Mouse (Mus musculus): ENCODE results near the gene Abcc9. TPM values are rescaled to one million over a fixed set of nuclear protein-coding genes. Genes with fewer than 3 reads are reported as not detected.
A peak's percentile ranks its signal among the peaks of the same experiment; 100 is the strongest.

The Abcc9 gene
- total RNA-seq (2018; cell fraction: chromatin; rRNA removed) = under 1 TPM in 1 of 26 experiments, not detected in 25; 0.32 TPM
- total RNA-seq (2018; cell fraction: cytosol; rRNA removed) = not detected
- not detected for total RNA-seq (2018; cell fraction: nucleus; rRNA removed)
- polyA plus RNA-seq (2018) = not detected in 3 replicates

DNA sequence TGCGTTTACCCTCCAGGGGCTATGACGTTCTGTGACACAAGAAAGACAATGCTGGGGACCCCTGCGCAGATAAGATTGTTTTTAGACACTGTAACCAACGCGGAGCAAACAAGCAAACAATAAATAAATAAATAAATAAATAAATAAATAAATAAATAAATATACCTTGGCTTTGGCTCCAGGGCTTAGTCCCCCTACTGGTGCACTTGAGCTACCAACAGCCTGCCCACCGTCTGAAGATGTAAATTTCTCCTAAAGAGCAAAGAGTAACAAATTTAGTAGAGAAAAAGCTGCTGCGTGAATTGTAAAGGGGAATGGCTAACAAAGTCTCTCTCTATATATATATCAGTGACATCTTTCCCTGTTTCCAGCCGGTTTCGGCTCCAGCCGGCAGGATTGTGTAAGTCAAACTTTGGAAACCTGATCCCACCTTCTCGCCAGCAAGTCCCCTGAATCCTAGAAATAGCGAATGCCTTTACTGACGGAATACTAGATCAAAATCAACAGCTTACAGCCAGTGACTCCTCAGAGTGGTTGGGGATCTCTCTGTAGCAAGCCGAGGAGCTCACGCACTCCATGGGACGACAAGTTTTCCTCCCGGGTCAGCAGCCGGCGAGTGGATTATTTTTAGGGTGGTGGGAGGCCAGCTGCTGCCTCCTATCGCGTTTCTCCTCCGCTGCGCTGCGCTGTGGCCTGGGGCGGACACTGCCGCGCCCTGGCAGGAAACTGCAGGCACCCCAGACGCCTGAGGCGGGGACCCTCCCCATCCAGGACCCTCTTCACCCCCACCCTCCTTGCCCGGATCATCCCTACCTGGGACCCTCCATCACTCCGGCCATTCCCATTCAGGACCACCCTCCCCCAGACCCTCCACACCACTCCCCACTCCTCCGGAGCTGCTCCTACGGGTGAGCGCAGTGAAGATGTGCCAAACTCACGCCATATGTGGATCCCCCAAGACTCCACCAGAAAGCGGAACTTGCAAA is at the start of gene Abcc9:
Gene Abcc9 (minus strand): TSS at position 664 of the 986 bp plus-strand sequence.
- no peaks in the 10 kb centered on the region for H3K79me2 ChIP-seq (ENCODE audit: inconsistent target)
- no peaks in the 10 kb centered on the region for H3K36me3 ChIP-seq (ENCODE audit: inconsistent target)
- 15% methylated on average over 36 of the region's 36 CpGs for WGBS (ENCODE audit: missing documents)
- H3K4me3 ChIP-seq (ENCODE audit: inconsistent target) = no peak within 1 kb of the TSS
- H3K27ac ChIP-seq = no peak within 1 kb of the TSS

DNA sequence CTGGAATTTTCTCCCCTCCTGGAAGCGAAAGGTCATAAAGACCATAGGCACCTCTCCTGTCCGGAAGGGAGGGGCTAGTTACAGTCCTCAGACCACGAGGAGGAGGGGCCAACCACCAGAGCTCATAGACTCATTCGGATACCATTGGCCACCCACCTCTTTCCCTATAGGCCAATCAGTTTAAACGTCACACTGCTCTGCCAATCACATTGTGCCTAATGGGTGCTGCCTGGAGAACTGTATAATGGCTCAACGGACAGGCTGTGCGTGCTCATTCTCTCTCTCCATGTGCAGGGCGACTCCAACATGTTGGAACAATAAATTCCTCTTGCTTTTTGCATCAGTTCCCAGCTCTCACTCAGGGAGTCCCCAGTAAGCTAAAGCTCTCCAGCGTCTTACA is 49.2 kb upstream of the Abcc9 start:
- WGBS (ENCODE audit: missing documents) = 86% methylated on average over 9 of the region's 9 CpGs
- no peak overlapping the region for H3K27ac ChIP-seq
- H3K79me2 ChIP-seq (ENCODE audit: inconsistent target) = no peaks in the 10 kb centered on the region
- no peak overlapping the region for H3K4me3 ChIP-seq (ENCODE audit: inconsistent target)
- H3K36me3 ChIP-seq (ENCODE audit: inconsistent target) = no peaks in the 10 kb centered on the region

GRCm38 (mm10) chr6:142748057-142748708 is 46.1 kb upstream of the Abcc9 start:
- WGBS (ENCODE audit: missing documents) = 46% methylated on average over 7 of the region's 8 CpGs
- Histone ChIP-seq H3K36me3 (ENCODE audit: inconsistent target) (no peaks in the 10 kb centered on the region), H3K4me3 (ENCODE audit: inconsistent target) (no peak overlapping the region), H3K27ac (peak overlapping the region; percentile 86), H3K79me2 (ENCODE audit: inconsistent target) (no peaks in the 10 kb centered on the region)

- Histone ChIP-seq H3K27ac (peak overlapping the region; percentile 86), H3K79me2 (ENCODE audit: inconsistent target) (no peaks in the 10 kb centered on the region), H3K36me3 (ENCODE audit: inconsistent target) (no peaks in the 10 kb centered on the region), H3K4me3 (ENCODE audit: inconsistent target) (no peak overlapping the region)
- no CpG with 5 or more reads among the region's 2 CpGs for WGBS (ENCODE audit: missing documents)
Observed at GRCm38 (mm10) chr6:142747165-142747564, 45.0 kb upstream of the Abcc9 start.

DNA sequence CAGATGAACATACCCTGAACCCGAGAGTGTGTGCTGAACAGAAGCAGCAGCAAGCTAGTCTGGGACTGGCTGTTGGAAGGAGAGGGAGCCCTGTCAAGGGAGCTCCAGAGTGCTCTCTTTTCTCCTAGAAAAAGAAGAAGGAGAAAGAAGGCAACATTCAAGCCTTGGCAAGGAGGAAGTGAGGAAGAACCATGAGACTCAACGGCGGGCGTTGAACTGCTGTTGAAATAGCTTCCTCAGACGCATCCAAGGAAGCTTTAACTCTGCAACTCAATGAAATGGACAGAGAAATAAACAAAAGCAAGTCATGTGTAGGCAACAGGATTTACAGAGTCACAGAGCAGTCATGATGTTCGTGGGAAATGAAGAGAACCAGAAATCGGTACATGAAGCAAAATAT is 44.6 kb upstream of the Abcc9 start:
- WGBS (ENCODE audit: missing documents) = 14% methylated on average over 7 of the region's 7 CpGs
- no peaks in the 10 kb centered on the region for H3K79me2 ChIP-seq (ENCODE audit: inconsistent target)
- peak overlapping the region; percentile 86 for H3K27ac ChIP-seq
- no peaks in the 10 kb centered on the region for H3K36me3 ChIP-seq (ENCODE audit: inconsistent target)
- no peak overlapping the region for H3K4me3 ChIP-seq (ENCODE audit: inconsistent target)

DNA sequence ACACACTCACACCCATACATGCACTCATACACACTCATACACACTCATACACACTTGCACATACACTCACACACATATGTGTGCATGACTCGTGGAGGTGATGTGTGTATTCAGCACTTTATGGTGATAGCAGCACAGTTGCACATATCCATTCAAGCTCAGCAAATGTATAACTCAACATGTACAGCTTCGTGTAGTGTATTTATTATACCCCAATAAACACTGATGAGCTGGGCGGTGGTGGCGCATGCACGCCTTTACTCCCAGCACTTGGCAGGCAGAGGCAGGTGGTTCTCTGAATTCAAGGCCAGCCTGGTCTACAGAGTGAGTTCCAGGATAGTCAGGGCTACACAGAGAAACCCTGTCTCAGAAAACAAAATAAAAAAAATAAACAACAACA is 43.4 kb upstream of the Abcc9 start:
- H3K79me2 ChIP-seq (ENCODE audit: inconsistent target) = no peaks in the 10 kb centered on the region

GRCm38 (mm10) chr6:142743193-142743592 is 41.1 kb upstream of the Abcc9 start:
- H3K79me2 ChIP-seq (ENCODE audit: inconsistent target) = no peaks in the 10 kb centered on the region
- WGBS (ENCODE audit: missing documents) = 93% methylated on average over 4 of the region's 4 CpGs
- H3K36me3 ChIP-seq (ENCODE audit: inconsistent target) = no peaks in the 10 kb centered on the region
- no peak overlapping the region for H3K4me3 ChIP-seq (ENCODE audit: inconsistent target)
- no peak overlapping the region for H3K27ac ChIP-seq

More for the DNA sequence above, 43.4 kb upstream of the Abcc9 start:
- no peak overlapping the region for H3K27ac ChIP-seq
- no peaks in the 10 kb centered on the region for H3K36me3 ChIP-seq (ENCODE audit: inconsistent target)
- 97% methylated on average over 5 of the region's 5 CpGs for WGBS (ENCODE audit: missing documents)
- no peak overlapping the region for H3K4me3 ChIP-seq (ENCODE audit: inconsistent target)

GRCm38 (mm10) chr6:142741763-142742162 is 39.6 kb upstream of the Abcc9 start:
- Histone ChIP-seq H3K27ac (no peak overlapping the region), H3K36me3 (ENCODE audit: inconsistent target) (no peaks in the 10 kb centered on the region), H3K79me2 (ENCODE audit: inconsistent target) (no peaks in the 10 kb centered on the region), H3K4me3 (ENCODE audit: inconsistent target) (no peak overlapping the region)
- WGBS (ENCODE audit: missing documents) = 98% methylated on average over 6 of the region's 6 CpGs

GRCm38 (mm10) chr6:142738637-142739036 is 36.5 kb upstream of the Abcc9 start:
- H3K27ac ChIP-seq = no peak overlapping the region
- H3K4me3 ChIP-seq (ENCODE audit: inconsistent target) = no peak overlapping the region
- H3K79me2 ChIP-seq (ENCODE audit: inconsistent target) = no peaks in the 10 kb centered on the region
- no peaks in the 10 kb centered on the region for H3K36me3 ChIP-seq (ENCODE audit: inconsistent target)
- 84% methylated on average over 6 of the region's 6 CpGs for WGBS (ENCODE audit: missing documents)

GRCm38 (mm10) chr6:142738225-142738624 is 36.1 kb upstream of the Abcc9 start:
- no peak overlapping the region for H3K4me3 ChIP-seq (ENCODE audit: inconsistent target)
- H3K27ac ChIP-seq = no peak overlapping the region
- H3K79me2 ChIP-seq (ENCODE audit: inconsistent target) = no peaks in the 10 kb centered on the region
- 86% methylated on average over 2 of the region's 2 CpGs for WGBS (ENCODE audit: missing documents)
- H3K36me3 ChIP-seq (ENCODE audit: inconsistent target) = no peaks in the 10 kb centered on the region

- WGBS (ENCODE audit: missing documents) = 50% methylated on average over 8 of the region's 8 CpGs
Observed at GRCm38 (mm10) chr6:142735302-142736005, 33.3 kb upstream of the Abcc9 start.

GRCm38 (mm10) chr6:142732567-142733290 is 30.6 kb upstream of the Abcc9 start:
- H3K4me3 ChIP-seq (ENCODE audit: inconsistent target) = no peak overlapping the region
- no peaks in the 10 kb centered on the region for H3K36me3 ChIP-seq (ENCODE audit: inconsistent target)
- no peak overlapping the region for H3K27ac ChIP-seq
- H3K79me2 ChIP-seq (ENCODE audit: inconsistent target) = no peaks in the 10 kb centered on the region
- WGBS (ENCODE audit: missing documents) = 82% methylated on average over 14 of the region's 14 CpGs

More at GRCm38 (mm10) chr6:142735302-142736005, 33.3 kb upstream of the Abcc9 start:
- H3K27ac ChIP-seq = no peak overlapping the region
- H3K79me2 ChIP-seq (ENCODE audit: inconsistent target) = no peaks in the 10 kb centered on the region
- H3K4me3 ChIP-seq (ENCODE audit: inconsistent target) = no peak overlapping the region
- no peaks in the 10 kb centered on the region for H3K36me3 ChIP-seq (ENCODE audit: inconsistent target)

DNA sequence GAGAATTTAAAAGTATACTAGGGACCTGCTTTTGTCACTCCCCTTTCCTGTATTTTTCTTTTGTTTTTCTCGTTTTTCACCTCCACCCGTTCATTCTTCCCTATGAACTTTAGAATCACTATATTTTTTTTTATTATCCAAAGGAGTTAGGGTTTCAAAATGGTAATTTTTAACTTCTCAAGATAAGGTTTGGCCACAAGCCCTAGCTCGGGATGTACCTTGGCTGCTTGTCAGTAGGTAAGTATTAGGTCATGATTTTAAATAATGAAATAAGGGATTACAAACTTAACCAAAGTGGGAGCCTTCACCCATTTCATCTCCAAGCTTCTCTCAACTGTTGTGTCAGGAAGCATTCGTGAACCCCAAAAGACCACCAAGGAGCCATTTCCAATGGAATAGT is 23.9 kb upstream of the Abcc9 start:
- no peak overlapping the region for H3K4me3 ChIP-seq (ENCODE audit: inconsistent target)
- H3K27ac ChIP-seq = no peak overlapping the region
- H3K36me3 ChIP-seq (ENCODE audit: inconsistent target) = no peaks in the 10 kb centered on the region
- no peaks in the 10 kb centered on the region for H3K79me2 ChIP-seq (ENCODE audit: inconsistent target)
- 86% methylated on average over 4 of the region's 4 CpGs for WGBS (ENCODE audit: missing documents)

DNA sequence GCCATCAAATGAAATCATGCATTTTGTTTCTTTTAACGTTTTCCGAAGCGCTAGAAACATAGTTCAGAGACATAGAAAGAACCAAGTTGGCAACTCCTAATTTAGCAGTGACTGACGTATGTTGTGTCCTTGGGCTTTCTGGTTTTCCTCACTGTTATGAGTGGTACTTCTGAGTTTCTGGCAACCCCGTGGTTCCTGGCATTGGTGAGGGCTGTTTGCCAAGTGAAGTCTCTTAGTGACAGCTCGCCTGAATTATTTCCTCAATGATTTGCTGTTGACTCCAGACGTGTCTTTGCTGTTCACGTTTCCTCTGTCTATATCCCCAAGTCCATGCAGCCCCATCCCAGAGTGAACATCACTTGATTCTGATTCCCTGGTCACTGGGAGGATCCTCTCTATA is 19.6 kb upstream of the Abcc9 start:
- no peak overlapping the region for H3K27ac ChIP-seq
- H3K36me3 ChIP-seq (ENCODE audit: inconsistent target) = no peaks in the 10 kb centered on the region
- no peaks in the 10 kb centered on the region for H3K79me2 ChIP-seq (ENCODE audit: inconsistent target)
- 60% methylated on average over 8 of the region's 8 CpGs for WGBS (ENCODE audit: missing documents)
- no peak overlapping the region for H3K4me3 ChIP-seq (ENCODE audit: inconsistent target)

Data from macrophage (primary cell).